Mouse (Mus musculus): ENCODE measurements around the gene Tnni2. TPM values are rescaled to one million over a fixed set of nuclear protein-coding genes. Genes with fewer than 3 reads are reported as not detected.

Gene Tnni2
- polyA plus RNA-seq, 1 experiment: not detected

- no peaks in the 10 kb centered on the region for H3K9me3 ChIP-seq (ENCODE audit: control insufficient read depth, low read length)
- H3K4me3 ChIP-seq (replicated peaks): no peak overlapping the region
- H3K27me3 ChIP-seq (ENCODE audit: control insufficient read depth): peaks cover 3% of the 10 kb centered on the region
- TF ChIP-seq GATA1 (IDR thresholded peaks at IDR 0.05; ENCODE audit: low read length) (no peak), TAL1 (IDR thresholded peaks at IDR 0.05; ENCODE audit: low read length) (no peak)
- H3K4me1 ChIP-seq (ENCODE audit: control insufficient read depth): peaks cover 8% of the 10 kb centered on the region
- no peaks in the 10 kb centered on the region for H3K36me3 ChIP-seq (ENCODE audit: control insufficient read depth)
Observed at GRCm38 (mm10) chr7:142437324-142437723, 4.3 kb upstream of the Tnni2 start.

GRCm38 (mm10) chr7:142439966-142440365 lies 1.6 kb upstream of the Tnni2 start:
- Histone ChIP-seq H3K27me3 (ENCODE audit: control insufficient read depth) (0 out of 2 replicates have a peak, but pooled peaks cover 2% of the 10 kb centered on the region), H3K36me3 (ENCODE audit: control insufficient read depth) (no peaks in the 10 kb centered on the region), H3K4me1 (ENCODE audit: control insufficient read depth) (peaks cover 8% of the 10 kb centered on the region)

GRCm38 (mm10) chr7:142440657-142441114 lies 922 bp upstream of the Tnni2 start:
- Histone ChIP-seq H3K36me3 (ENCODE audit: control insufficient read depth) (no peaks in the 10 kb centered on the region), H3K9me3 (ENCODE audit: control insufficient read depth, low read length) (no peaks in the 10 kb centered on the region), H3K27me3 (ENCODE audit: control insufficient read depth) (0 out of 2 replicates have a peak, but pooled peaks cover 2% of the 10 kb centered on the region), H3K4me1 (ENCODE audit: control insufficient read depth) (peaks cover 2% of the 10 kb centered on the region; the same call in 1 of the 2 replicates), H3K4me3 (replicated peaks) (no peak overlapping the region)
- TF ChIP-seq TAL1 (IDR thresholded peaks at IDR 0.05; ENCODE audit: low read length): no peak
- no peak for TF ChIP-seq GATA1 (IDR thresholded peaks at IDR 0.05; ENCODE audit: low read length)

More at GRCm38 (mm10) chr7:142439966-142440365, 1.6 kb upstream of the Tnni2 start:
- TF ChIP-seq TAL1 (IDR thresholded peaks at IDR 0.05; ENCODE audit: low read length) (no peak), GATA1 (IDR thresholded peaks at IDR 0.05; ENCODE audit: low read length) (no peak)
- H3K4me3 ChIP-seq (replicated peaks): no peak overlapping the region
- no peaks in the 10 kb centered on the region for H3K9me3 ChIP-seq (ENCODE audit: control insufficient read depth, low read length)

GRCm38 (mm10) chr7:142442081-142442907 lies 686 bp downstream of the Tnni2 start:
- H3K4me1 ChIP-seq (ENCODE audit: control insufficient read depth): peaks cover 1% of the 10 kb centered on the region; the same call in 1 of the 2 replicates
- H3K9me3 ChIP-seq (ENCODE audit: control insufficient read depth, low read length): no peaks in the 10 kb centered on the region
- H3K27me3 ChIP-seq (ENCODE audit: control insufficient read depth): 0 out of 2 replicates have a peak, but pooled peaks cover 1% of the 10 kb centered on the region
- no peak overlapping the region for H3K4me3 ChIP-seq (replicated peaks)
- no peak for TF ChIP-seq GATA1 (IDR thresholded peaks at IDR 0.05; ENCODE audit: low read length)
- TF ChIP-seq TAL1 (IDR thresholded peaks at IDR 0.05; ENCODE audit: low read length): no peak
- H3K36me3 ChIP-seq (ENCODE audit: control insufficient read depth): no peaks in the 10 kb centered on the region

- Histone ChIP-seq H3K4me3 (replicated peaks) (no peak overlapping the region), H3K27me3 (ENCODE audit: control insufficient read depth) (no peaks in the 10 kb centered on the region), H3K36me3 (ENCODE audit: control insufficient read depth) (no peaks in the 10 kb centered on the region), H3K9me3 (ENCODE audit: control insufficient read depth, low read length) (no peaks in the 10 kb centered on the region), H3K4me1 (ENCODE audit: control insufficient read depth) (no peaks in the 10 kb centered on the region)
- TF ChIP-seq TAL1 (IDR thresholded peaks at IDR 0.05; ENCODE audit: low read length) (no peak), GATA1 (IDR thresholded peaks at IDR 0.05; ENCODE audit: low read length) (no peak)
Observed at GRCm38 (mm10) chr7:142442908-142443420, 1.4 kb downstream of the Tnni2 start.

GRCm38 (mm10) chr7:142443474-142443873 lies 1.9 kb downstream of the Tnni2 start:
- Histone ChIP-seq H3K9me3 (ENCODE audit: control insufficient read depth, low read length) (no peaks in the 10 kb centered on the region), H3K4me1 (ENCODE audit: control insufficient read depth) (no peaks in the 10 kb centered on the region), H3K4me3 (replicated peaks) (no peak overlapping the region), H3K27me3 (ENCODE audit: control insufficient read depth) (no peaks in the 10 kb centered on the region), H3K36me3 (ENCODE audit: control insufficient read depth) (no peaks in the 10 kb centered on the region)
- TF ChIP-seq GATA1 (IDR thresholded peaks at IDR 0.05; ENCODE audit: low read length) (no peak), TAL1 (IDR thresholded peaks at IDR 0.05; ENCODE audit: low read length) (no peak)

GRCm38 (mm10) chr7:142444171-142444570 lies 2.6 kb downstream of the Tnni2 start:
- no peaks in the 10 kb centered on the region for H3K36me3 ChIP-seq (ENCODE audit: control insufficient read depth)
- H3K4me1 ChIP-seq (ENCODE audit: control insufficient read depth): no peaks in the 10 kb centered on the region
- H3K27me3 ChIP-seq (ENCODE audit: control insufficient read depth): no peaks in the 10 kb centered on the region
- no peak overlapping the region for H3K4me3 ChIP-seq (replicated peaks)
- H3K9me3 ChIP-seq (ENCODE audit: control insufficient read depth, low read length): no peaks in the 10 kb centered on the region
- no peak for TF ChIP-seq TAL1 (IDR thresholded peaks at IDR 0.05; ENCODE audit: low read length)
- TF ChIP-seq GATA1 (IDR thresholded peaks at IDR 0.05; ENCODE audit: low read length): no peak

- Histone ChIP-seq H3K27me3 (ENCODE audit: control insufficient read depth) (no peaks in the 10 kb centered on the region), H3K36me3 (ENCODE audit: control insufficient read depth) (no peaks in the 10 kb centered on the region), H3K4me1 (ENCODE audit: control insufficient read depth) (no peaks in the 10 kb centered on the region), H3K4me3 (replicated peaks) (no peak overlapping the region), H3K9me3 (ENCODE audit: control insufficient read depth, low read length) (no peaks in the 10 kb centered on the region)
- TF ChIP-seq TAL1 (IDR thresholded peaks at IDR 0.05; ENCODE audit: low read length) (no peak), GATA1 (IDR thresholded peaks at IDR 0.05; ENCODE audit: low read length) (no peak)
Observed at GRCm38 (mm10) chr7:142445324-142445723, 3.7 kb downstream of the Tnni2 start.

- no peaks in the 10 kb centered on the region for H3K36me3 ChIP-seq (ENCODE audit: control insufficient read depth)
- H3K27me3 ChIP-seq (ENCODE audit: control insufficient read depth): no peaks in the 10 kb centered on the region
- H3K4me3 ChIP-seq (replicated peaks): no peak overlapping the region
- TF ChIP-seq GATA1 (IDR thresholded peaks at IDR 0.05; ENCODE audit: low read length) (no peak), TAL1 (IDR thresholded peaks at IDR 0.05; ENCODE audit: low read length) (no peak)
- H3K9me3 ChIP-seq (ENCODE audit: control insufficient read depth, low read length): no peaks in the 10 kb centered on the region
- no peaks in the 10 kb centered on the region for H3K4me1 ChIP-seq (ENCODE audit: control insufficient read depth)
Observed at GRCm38 (mm10) chr7:142446264-142446663, 4.7 kb downstream of the Tnni2 start.
